Mouse (Mus musculus): Measurements from ENCODE around the gene Bola2. TPM values are rescaled to one million over a fixed set of nuclear protein-coding genes. Genes with fewer than 3 reads are reported as not detected.

The Bola2 gene
- polyA plus RNA-seq, 1 experiment from 2014 or later, result 118 TPM

- Histone ChIP-seq H3K9ac (no peak overlapping the region), H3K27ac (no peak overlapping the region), H3K4me2 (replicated peaks) (peak overlapping the region; percentile 10)
These were observed 6.6 kb downstream of the Bola2 start for GRCm38 (mm10) chr7:126701559-126702357.

GRCm38 (mm10) chr7:126702358-126702757 lies 7.2 kb downstream of the Bola2 start:
- Histone ChIP-seq H3K27ac (peak overlapping the region; percentile 6; the same call in 1 of the 2 replicates), H3K4me1 (replicated peaks) (peaks cover 13% of the 10 kb centered on the region), H3K36me3 (0 out of 2 replicates have a peak, but pooled peaks cover 3% of the 10 kb centered on the region), H3K9me3 (no peaks in the 10 kb centered on the region), H3K4me2 (replicated peaks) (no peak overlapping the region), H3K9ac (no peak overlapping the region), H3K4me3 (replicated peaks) (no peak overlapping the region), H3K27me3 (replicated peaks) (peaks cover 22% of the 10 kb centered on the region)
- 66% methylated on average over 6 of the region's 6 CpGs for WGBS
- no peak for ATAC-seq

More at GRCm38 (mm10) chr7:126701559-126702357, 6.6 kb downstream of the Bola2 start:
- WGBS, result 60% methylated on average over 24 of the region's 24 CpGs
- ATAC-seq, result no peak
- peaks cover 22% of the 10 kb centered on the region for H3K27me3 ChIP-seq (replicated peaks)
- 0 out of 2 replicates have a peak overlapping the region, but pooled peaks have one; percentile 5 for H3K4me3 ChIP-seq (replicated peaks)
- H3K9me3 ChIP-seq, result no peaks in the 10 kb centered on the region
- peaks cover 17% of the 10 kb centered on the region for H3K4me1 ChIP-seq (replicated peaks)
- H3K36me3 ChIP-seq, result 0 out of 2 replicates have a peak, but pooled peaks cover 4% of the 10 kb centered on the region

GRCm38 (mm10) chr7:126702861-126703756 lies 7.9 kb downstream of the Bola2 start:
- no peak for ATAC-seq
- no peaks in the 10 kb centered on the region for H3K9me3 ChIP-seq
- WGBS, result 76% methylated on average over 12 of the region's 12 CpGs
- H3K36me3 ChIP-seq, result no peaks in the 10 kb centered on the region
- no peak overlapping the region for H3K9ac ChIP-seq
- no peak overlapping the region for H3K4me2 ChIP-seq (replicated peaks)
- peak overlapping the region; percentile 6; the same call in 1 of the 2 replicates for H3K27ac ChIP-seq
- H3K27me3 ChIP-seq (replicated peaks), result peaks cover 22% of the 10 kb centered on the region
- peaks cover 13% of the 10 kb centered on the region for H3K4me1 ChIP-seq (replicated peaks)
- peak overlapping the region; percentile 39; the same call in 1 of the 2 replicates for H3K4me3 ChIP-seq (replicated peaks)

DNA sequence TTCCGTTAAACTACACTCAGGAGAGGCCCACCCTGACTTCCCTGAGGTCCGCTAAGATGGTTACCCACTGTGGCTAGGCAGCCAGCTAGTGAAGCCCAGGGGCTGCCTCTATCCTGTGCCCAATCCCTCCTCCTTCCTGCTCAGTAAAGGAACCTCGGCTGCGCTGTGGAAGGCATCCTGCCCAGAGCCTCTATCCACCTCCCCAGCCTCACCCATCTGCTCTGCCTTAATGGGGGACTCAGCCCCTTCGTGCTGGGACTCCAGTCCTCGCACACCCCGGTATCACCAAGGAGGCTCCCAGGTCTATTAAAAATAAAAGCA lies 8.5 kb downstream of the Bola2 start:
- H3K27me3 ChIP-seq (replicated peaks), result peaks cover 22% of the 10 kb centered on the region
- H3K36me3 ChIP-seq, result no peaks in the 10 kb centered on the region
- peak overlapping the region; percentile 39 for H3K4me3 ChIP-seq (replicated peaks)
- peaks cover 13% of the 10 kb centered on the region for H3K4me1 ChIP-seq (replicated peaks)
- peak overlapping the region; percentile 77; the same call in 1 of the 2 replicates for H3K4me2 ChIP-seq (replicated peaks)
- 19% methylated on average over 7 of the region's 7 CpGs for WGBS
- H3K9ac ChIP-seq, result no peak overlapping the region
- no peak for ATAC-seq
- H3K9me3 ChIP-seq, result no peaks in the 10 kb centered on the region
- no peak overlapping the region for H3K27ac ChIP-seq

DNA sequence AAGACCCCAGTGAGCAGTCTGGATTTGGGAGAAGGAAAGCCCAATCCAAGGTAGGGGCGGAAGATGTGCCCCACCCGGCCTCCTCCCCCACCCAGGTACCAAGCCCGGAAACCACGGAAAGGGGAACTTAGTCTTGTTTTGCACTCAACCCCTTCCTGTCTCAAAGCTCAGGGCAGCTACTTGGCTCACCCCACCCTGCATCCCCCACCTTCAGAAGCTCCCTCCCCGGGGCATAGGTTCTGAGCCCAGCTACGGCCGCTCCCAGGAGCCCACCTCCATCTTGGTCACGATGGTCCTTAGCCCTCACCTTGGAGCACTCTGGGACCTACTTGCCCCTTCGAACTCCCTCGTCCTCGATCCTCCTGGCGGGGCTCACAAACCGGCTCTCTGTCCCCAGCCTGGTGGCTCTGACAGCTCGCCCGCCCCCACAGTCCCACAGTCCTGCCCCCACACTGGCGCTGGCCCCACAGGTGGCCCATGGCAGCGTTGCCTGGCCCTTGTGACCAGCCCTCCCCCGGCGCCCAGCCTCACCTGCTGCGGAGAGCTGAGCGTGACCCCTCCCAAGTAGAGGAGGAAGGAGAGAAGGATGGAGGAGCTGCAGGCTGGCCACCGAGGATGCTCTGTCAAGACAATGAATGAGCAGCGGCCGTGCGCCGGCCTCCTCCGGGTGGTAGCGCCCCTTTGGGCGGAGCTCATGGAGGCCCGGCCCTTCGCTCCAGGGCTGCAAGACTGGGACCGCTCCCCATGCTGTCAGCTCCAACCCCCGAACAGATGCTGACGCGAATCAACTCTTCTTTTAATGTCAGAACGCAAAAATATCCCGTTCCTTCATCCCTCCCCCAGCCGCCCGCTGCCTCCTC lies 9.2 kb downstream of the Bola2 start:
- 3% methylated on average over 39 of the region's 39 CpGs for WGBS
- Histone ChIP-seq H3K9me3 (no peaks in the 10 kb centered on the region), H3K36me3 (no peaks in the 10 kb centered on the region), H3K4me3 (replicated peaks) (peak overlapping the region; percentile 39), H3K27me3 (replicated peaks) (peaks cover 22% of the 10 kb centered on the region), H3K4me2 (replicated peaks) (peak overlapping the region; percentile 77), H3K9ac (peak overlapping the region; percentile 39), H3K4me1 (replicated peaks) (peaks cover 11% of the 10 kb centered on the region), H3K27ac (no peak overlapping the region)
- peak; percentile 82 for ATAC-seq

DNA sequence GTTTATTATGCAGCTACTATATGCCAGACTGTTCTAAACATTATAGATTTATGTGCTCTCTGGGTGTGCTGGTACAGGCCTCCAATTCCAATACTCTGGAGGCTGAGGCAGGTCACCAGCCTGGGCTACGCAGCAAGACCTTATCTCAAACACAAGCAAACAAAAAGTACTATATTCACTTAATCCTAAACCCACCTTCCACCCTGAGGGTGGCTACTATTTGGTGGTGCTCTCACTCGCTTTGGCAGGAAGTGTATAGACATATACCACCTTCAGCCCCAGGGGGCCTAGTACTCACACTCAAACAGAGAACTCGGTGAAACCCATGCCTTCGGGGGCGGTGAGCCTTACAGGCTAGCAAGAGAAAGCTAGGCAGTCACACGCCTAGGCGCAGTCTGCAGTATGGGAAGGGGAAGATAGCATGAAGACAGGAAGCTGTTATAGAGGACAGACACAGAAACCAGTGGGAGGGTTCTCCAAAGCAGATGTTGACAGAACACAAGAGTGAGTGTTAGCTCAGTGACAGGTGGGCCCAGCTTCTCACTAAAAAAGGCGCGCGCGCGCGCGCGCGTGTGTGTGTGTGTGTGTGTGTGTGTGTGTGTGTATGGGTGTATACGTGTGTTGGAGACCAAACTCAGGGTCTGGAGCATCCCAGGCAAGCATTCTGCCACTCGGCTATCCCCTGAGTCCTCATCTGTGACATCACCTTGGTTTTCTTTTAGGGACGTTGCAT lies 12.4 kb downstream of the Bola2 start, which contains the start of gene Coro1a:
Gene Coro1a (minus strand): TSS at position 346 of the 733 bp plus-strand sequence.
- Histone ChIP-seq H3K4me1 (replicated peaks) (peaks cover 6% of the 10 kb centered on the region), H3K27ac (no peak within 1 kb of the TSS), H3K9ac (no peak within 1 kb of the TSS), H3K4me2 (replicated peaks) (no peak within 1 kb of the TSS), H3K36me3 (no peaks in the 10 kb centered on the region), H3K9me3 (no peaks in the 10 kb centered on the region), H3K4me3 (replicated peaks) (no peak within 1 kb of the TSS), H3K27me3 (replicated peaks) (peaks cover 22% of the 10 kb centered on the region)
- no peak for ATAC-seq
- 84% methylated on average over 19 of the region's 19 CpGs for WGBS

DNA sequence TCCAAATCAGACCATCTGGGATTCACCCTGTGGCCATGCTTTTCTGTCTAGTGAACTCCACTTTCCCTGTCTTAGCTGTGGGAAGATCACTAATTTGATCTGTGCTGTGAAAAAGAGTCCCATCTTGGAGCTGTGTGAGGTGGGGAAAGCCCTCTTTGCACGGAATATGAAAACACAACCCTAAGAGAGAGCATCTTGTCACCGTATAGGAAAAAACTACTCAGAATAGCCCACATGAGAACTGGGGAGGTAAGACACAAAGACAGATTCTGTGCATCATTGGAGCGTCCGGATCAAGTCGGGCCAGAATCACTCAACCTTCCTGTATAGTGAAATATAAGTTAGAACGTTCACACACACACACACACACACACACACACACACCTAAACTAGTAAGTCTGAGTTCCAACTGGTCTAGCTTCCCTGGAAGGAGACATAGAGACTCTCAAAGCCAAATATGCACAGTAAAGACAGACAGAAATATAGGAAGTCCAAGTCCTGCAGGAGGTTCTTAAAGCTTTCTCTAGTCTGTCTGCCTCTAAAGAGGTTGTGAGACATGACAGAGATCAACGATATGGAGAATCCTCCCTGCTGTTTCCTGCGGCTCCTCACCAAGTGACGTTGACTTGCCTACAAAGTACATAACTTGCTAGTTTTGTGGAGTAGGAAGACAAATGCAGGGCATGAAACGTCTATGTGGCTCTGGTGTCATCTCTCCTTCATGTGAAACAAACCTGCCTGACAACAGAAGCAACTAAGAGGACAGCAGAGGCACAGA lies 13.2 kb downstream of the Bola2 start:
- ATAC-seq, result no peak
- 80% methylated on average over 10 of the region's 10 CpGs for WGBS
- Histone ChIP-seq H3K9me3 (no peaks in the 10 kb centered on the region), H3K4me1 (replicated peaks) (peaks cover 6% of the 10 kb centered on the region), H3K4me3 (replicated peaks) (no peak overlapping the region), H3K27ac (no peak overlapping the region), H3K4me2 (replicated peaks) (no peak overlapping the region), H3K9ac (no peak overlapping the region), H3K27me3 (replicated peaks) (peaks cover 19% of the 10 kb centered on the region), H3K36me3 (no peaks in the 10 kb centered on the region)

- 66% methylated on average over 4 of the region's 4 CpGs for WGBS
- Histone ChIP-seq H3K27me3 (replicated peaks) (peaks cover under 1% of the 10 kb centered on the region; the same call in 1 of the 2 replicates), H3K4me2 (replicated peaks) (no peak overlapping the region), H3K4me1 (replicated peaks) (no peaks in the 10 kb centered on the region), H3K9me3 (no peaks in the 10 kb centered on the region), H3K9ac (no peak overlapping the region), H3K36me3 (no peaks in the 10 kb centered on the region), H3K27ac (no peak overlapping the region), H3K4me3 (replicated peaks) (no peak overlapping the region)
- ATAC-seq, result no peak
These were observed 15.1 kb downstream of the Bola2 start for GRCm38 (mm10) chr7:126710266-126710665.

- H3K27me3 ChIP-seq (replicated peaks), result no peaks in the 10 kb centered on the region
- no peaks in the 10 kb centered on the region for H3K4me1 ChIP-seq (replicated peaks)
- WGBS, result 77% methylated on average over 3 of the region's 3 CpGs
These were observed 16.7 kb downstream of the Bola2 start for GRCm38 (mm10) chr7:126711910-126712309.

DNA sequence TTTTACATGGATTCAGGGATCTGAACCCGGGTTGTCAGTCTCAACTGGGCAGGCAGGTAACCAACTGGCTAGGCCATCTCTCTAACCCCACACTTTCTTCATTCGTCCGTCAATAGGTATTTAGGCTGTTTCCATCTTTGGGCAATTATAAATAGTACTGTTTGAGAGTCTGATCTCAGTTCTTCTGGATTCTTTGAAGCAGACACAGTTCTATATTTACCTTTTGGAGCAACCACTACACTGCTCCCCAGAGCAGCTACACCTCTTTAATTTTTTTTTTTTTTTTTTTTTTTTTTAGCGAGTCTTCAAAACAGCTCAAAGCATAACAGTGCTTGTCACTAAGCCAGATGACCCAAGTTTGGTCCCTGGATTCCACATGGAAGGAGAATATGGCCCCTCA lies 20.5 kb downstream of the Bola2 start:
- H3K4me1 ChIP-seq (replicated peaks), result no peaks in the 10 kb centered on the region
- no peaks in the 10 kb centered on the region for H3K27me3 ChIP-seq (replicated peaks)
- no peaks in the 10 kb centered on the region for H3K9me3 ChIP-seq
- no peaks in the 10 kb centered on the region for H3K36me3 ChIP-seq
- H3K27ac ChIP-seq, result no peak overlapping the region
- H3K4me3 ChIP-seq (replicated peaks), result no peak overlapping the region
- H3K9ac ChIP-seq, result no peak overlapping the region
- no peak overlapping the region for H3K4me2 ChIP-seq (replicated peaks)
- WGBS, result 75% methylated on average over 4 of the region's 4 CpGs
- ATAC-seq, result no peak

More at GRCm38 (mm10) chr7:126711910-126712309, 16.7 kb downstream of the Bola2 start:
- H3K9me3 ChIP-seq, result no peaks in the 10 kb centered on the region
- H3K9ac ChIP-seq, result no peak overlapping the region
- no peak overlapping the region for H3K4me2 ChIP-seq (replicated peaks)
- H3K27ac ChIP-seq, result no peak overlapping the region
- no peak for ATAC-seq
- no peak overlapping the region for H3K4me3 ChIP-seq (replicated peaks)
- no peaks in the 10 kb centered on the region for H3K36me3 ChIP-seq
